Mouse (Mus musculus): Measurements from ENCODE around the gene Gm11937. TPM values are rescaled to one million over a fixed set of nuclear protein-coding genes. Genes with fewer than 3 reads are reported as not detected.

The Gm11937 gene
- polyA plus RNA-seq, 1 experiment from 2014 or later: not detected

- no peaks in the 10 kb centered on the region for H3K9me3 ChIP-seq (ENCODE audit: control insufficient read depth, low read length)
- 94% methylated on average over 7 of the region's 7 CpGs for WGBS
- H3K4me1 ChIP-seq (replicated peaks; ENCODE audit: control insufficient read depth, insufficient read depth, low read length): no peaks in the 10 kb centered on the region
- H3K9ac ChIP-seq (ENCODE audit: low read depth, low read length): no peak within 1 kb of the TSS
- no peaks in the 10 kb centered on the region for H3K36me3 ChIP-seq (ENCODE audit: control insufficient read depth, insufficient read depth, low read length)
- no peak within 1 kb of the TSS for H3K4me3 ChIP-seq (ENCODE audit: low read depth, low read length)
- DNase-seq (ENCODE audit: low spot score) (no peak), ATAC-seq (ENCODE audit: low FRiP score) (no peak)
- no peak within 1 kb of the TSS for H3K27ac ChIP-seq (ENCODE audit: low read depth, low read length)
- H3K27me3 ChIP-seq (ENCODE audit: control insufficient read depth, insufficient read depth, low read length): no peaks in the 10 kb centered on the region
- no peak within 1 kb of the TSS for H3K4me2 ChIP-seq (replicated peaks; ENCODE audit: low read depth, low read length)
Measured at GRCm38 (mm10) chr11:99566530-99566929, 43.5 kb downstream of the Gm11937 start, which contains the start of gene Krtap3-1. Krtap3-1 (minus strand) TSS chr11:99566630.

- WGBS: 81% methylated on average over 6 of the region's 6 CpGs
- Histone ChIP-seq H3K4me2 (replicated peaks; ENCODE audit: low read depth, low read length) (no peak overlapping the region), H3K4me1 (replicated peaks; ENCODE audit: control insufficient read depth, insufficient read depth, low read length) (no peaks in the 10 kb centered on the region), H3K4me3 (ENCODE audit: low read depth, low read length) (no peak overlapping the region), H3K9ac (ENCODE audit: low read depth, low read length) (no peak overlapping the region), H3K27ac (ENCODE audit: low read depth, low read length) (no peak overlapping the region), H3K27me3 (ENCODE audit: control insufficient read depth, insufficient read depth, low read length) (no peaks in the 10 kb centered on the region), H3K36me3 (ENCODE audit: control insufficient read depth, insufficient read depth, low read length) (no peaks in the 10 kb centered on the region), H3K9me3 (ENCODE audit: control insufficient read depth, low read length) (no peaks in the 10 kb centered on the region)
- no peak for DNase-seq (ENCODE audit: low spot score)
- ATAC-seq (ENCODE audit: low FRiP score): no peak
Measured at GRCm38 (mm10) chr11:99562580-99562979, 47.4 kb downstream of the Gm11937 start.

Other genes with a start within 250 kb of the Gm11937 start
- 0.39 and 0.60 TPM in 2 replicates for gene Krt28, start 235.3 kb downstream of the Gm11937 start, polyA plus RNA-seq (2014; fragmentation: Nextera tagmentation; extraction: Ambion mirVana)
- gene Krt10, start 220.8 kb downstream of the Gm11937 start, polyA plus RNA-seq (2014; fragmentation: Nextera tagmentation; extraction: Ambion mirVana): 27.8 and 35.1 TPM in 2 replicates
- not detected in 2 replicates for gene Krt12, start 187.9 kb downstream of the Gm11937 start, polyA plus RNA-seq (2014; fragmentation: Nextera tagmentation; extraction: Ambion mirVana)
- 0.42 and 0.48 TPM in 2 replicates for gene Krt20, start 172.0 kb downstream of the Gm11937 start, polyA plus RNA-seq (2014; fragmentation: Nextera tagmentation; extraction: Ambion mirVana)
- gene Krt23, start 117.1 kb downstream of the Gm11937 start, polyA plus RNA-seq (2014; fragmentation: Nextera tagmentation; extraction: Ambion mirVana): not detected in 2 replicates
- not detected in 2 replicates for gene Krt39, start 88.9 kb downstream of the Gm11937 start, polyA plus RNA-seq (2014; fragmentation: Nextera tagmentation; extraction: Ambion mirVana)
- not detected in 2 replicates for gene Krt40, start 67.0 kb downstream of the Gm11937 start, polyA plus RNA-seq (2014; fragmentation: Nextera tagmentation; extraction: Ambion mirVana)
- gene Krtap3-3, start 59.3 kb downstream of the Gm11937 start, polyA plus RNA-seq (2014; fragmentation: Nextera tagmentation; extraction: Ambion mirVana): not detected in 2 replicates
- gene Krtap3-2, start 53.3 kb downstream of the Gm11937 start, polyA plus RNA-seq (2014; fragmentation: Nextera tagmentation; extraction: Ambion mirVana): not detected in 2 replicates
- gene Gm11939, start 50.7 kb downstream of the Gm11937 start, polyA plus RNA-seq (2014; fragmentation: Nextera tagmentation; extraction: Ambion mirVana): not detected in 2 replicates
- gene Krtap3-1, start 43.6 kb downstream of the Gm11937 start, polyA plus RNA-seq (2014; fragmentation: Nextera tagmentation; extraction: Ambion mirVana): not detected in 2 replicates
- not detected in 2 replicates for gene Krtap1-5, start 29.2 kb downstream of the Gm11937 start, polyA plus RNA-seq (2014; fragmentation: Nextera tagmentation; extraction: Ambion mirVana)
- gene Krtap1-4, start 26.5 kb downstream of the Gm11937 start, polyA plus RNA-seq (2014; fragmentation: Nextera tagmentation; extraction: Ambion mirVana): not detected in 2 replicates
- not detected in 2 replicates for gene Krtap1-3, start 18.9 kb downstream of the Gm11937 start, polyA plus RNA-seq (2014; fragmentation: Nextera tagmentation; extraction: Ambion mirVana)
- not detected in 2 replicates for gene Krtap9-3, start 12.1 kb downstream of the Gm11937 start, polyA plus RNA-seq (2014; fragmentation: Nextera tagmentation; extraction: Ambion mirVana)
- gene Gm11938, start 6.9 kb downstream of the Gm11937 start, polyA plus RNA-seq (2014; fragmentation: Nextera tagmentation; extraction: Ambion mirVana): not detected in 2 replicates
- gene Krtap2-4, start 4.7 kb upstream of the Gm11937 start, polyA plus RNA-seq (2014; fragmentation: Nextera tagmentation; extraction: Ambion mirVana): not detected in 2 replicates
- gene Gm11562, start 10.2 kb upstream of the Gm11937 start, polyA plus RNA-seq (2014; fragmentation: Nextera tagmentation; extraction: Ambion mirVana): not detected in 2 replicates
- not detected in 2 replicates for gene Krtap4-1, start 18.0 kb upstream of the Gm11937 start, polyA plus RNA-seq (2014; fragmentation: Nextera tagmentation; extraction: Ambion mirVana)
- not detected in 2 replicates for gene Krtap4-2, start 24.9 kb upstream of the Gm11937 start, polyA plus RNA-seq (2014; fragmentation: Nextera tagmentation; extraction: Ambion mirVana)
- not detected in 2 replicates for gene Krtap4-7, start 33.9 kb upstream of the Gm11937 start, polyA plus RNA-seq (2014; fragmentation: Nextera tagmentation; extraction: Ambion mirVana)
- not detected in 2 replicates for gene Gm11555, start 40.0 kb upstream of the Gm11937 start, polyA plus RNA-seq (2014; fragmentation: Nextera tagmentation; extraction: Ambion mirVana)
- gene Gm11563, start 48.8 kb upstream of the Gm11937 start, polyA plus RNA-seq (2014; fragmentation: Nextera tagmentation; extraction: Ambion mirVana): not detected in 2 replicates
- gene Krtap4-6, start 55.8 kb upstream of the Gm11937 start, polyA plus RNA-seq (2014; fragmentation: Nextera tagmentation; extraction: Ambion mirVana): not detected in 2 replicates
- gene Gm14190, start 80.6 kb upstream of the Gm11937 start, polyA plus RNA-seq (2014; fragmentation: Nextera tagmentation; extraction: Ambion mirVana): not detected in 2 replicates
- not detected in 2 replicates for gene Gm14180, start 124.1 kb upstream of the Gm11937 start, polyA plus RNA-seq (2014; fragmentation: Nextera tagmentation; extraction: Ambion mirVana)
- not detected in 2 replicates for gene Gm11595, start 162.7 kb upstream of the Gm11937 start, polyA plus RNA-seq (2014; fragmentation: Nextera tagmentation; extraction: Ambion mirVana)
- gene Krtap4-8, start 170.5 kb upstream of the Gm11937 start, polyA plus RNA-seq (2014; fragmentation: Nextera tagmentation; extraction: Ambion mirVana): not detected in 2 replicates
- not detected in 2 replicates for gene Krtap4-9, start 175.0 kb upstream of the Gm11937 start, polyA plus RNA-seq (2014; fragmentation: Nextera tagmentation; extraction: Ambion mirVana)
- not detected in 2 replicates for gene Gm11596, start 183.3 kb upstream of the Gm11937 start, polyA plus RNA-seq (2014; fragmentation: Nextera tagmentation; extraction: Ambion mirVana)
- gene Gm11569, start 188.7 kb upstream of the Gm11937 start, polyA plus RNA-seq (2014; fragmentation: Nextera tagmentation; extraction: Ambion mirVana): not detected in 2 replicates
- not detected in 2 replicates for gene Gm11554, start 194.3 kb upstream of the Gm11937 start, polyA plus RNA-seq (2014; fragmentation: Nextera tagmentation; extraction: Ambion mirVana)
- gene Krtap4-13, start 199.7 kb upstream of the Gm11937 start, polyA plus RNA-seq (2014; fragmentation: Nextera tagmentation; extraction: Ambion mirVana): not detected in 2 replicates
- not detected in 2 replicates for gene Gm11564, start 205.5 kb upstream of the Gm11937 start, polyA plus RNA-seq (2014; fragmentation: Nextera tagmentation; extraction: Ambion mirVana)
- not detected in 2 replicates for gene 2300003K06Rik, start 227.9 kb upstream of the Gm11937 start, polyA plus RNA-seq (2014; fragmentation: Nextera tagmentation; extraction: Ambion mirVana)
- not detected in 2 replicates for gene Krtap4-16, start 241.4 kb upstream of the Gm11937 start, polyA plus RNA-seq (2014; fragmentation: Nextera tagmentation; extraction: Ambion mirVana)
- gene Gm11568, start 247.7 kb upstream of the Gm11937 start, polyA plus RNA-seq (2014; fragmentation: Nextera tagmentation; extraction: Ambion mirVana): not detected in 2 replicates

All from hindbrain, embryonic 11.5 days (tissue).